Mouse (Mus musculus) cortical plate, adult 2 months (tissue): Measurements from ENCODE around the gene Ptprn2.

Experiments used
- CTCF ChIP-seq: fragments of 200-500 bp; IDR thresholded peaks from 2 replicates; pipeline ENCODE4 v1.5.1; 2011; ENCODE audit warnings: mild to moderate bottlenecking, control low read depth, low read length; ENCODE audit not compliant: insufficient read depth; ENCODE audit errors: extremely low read depth
- POLR2A ChIP-seq: fragments of 200-500 bp; IDR thresholded peaks from 2 replicates; pipeline ENCODE4 v1.6.1; 2011; ENCODE audit warnings: mild to moderate bottlenecking, low read length, control low read depth; ENCODE audit not compliant: insufficient read depth; ENCODE audit errors: extremely low read depth

DNA sequence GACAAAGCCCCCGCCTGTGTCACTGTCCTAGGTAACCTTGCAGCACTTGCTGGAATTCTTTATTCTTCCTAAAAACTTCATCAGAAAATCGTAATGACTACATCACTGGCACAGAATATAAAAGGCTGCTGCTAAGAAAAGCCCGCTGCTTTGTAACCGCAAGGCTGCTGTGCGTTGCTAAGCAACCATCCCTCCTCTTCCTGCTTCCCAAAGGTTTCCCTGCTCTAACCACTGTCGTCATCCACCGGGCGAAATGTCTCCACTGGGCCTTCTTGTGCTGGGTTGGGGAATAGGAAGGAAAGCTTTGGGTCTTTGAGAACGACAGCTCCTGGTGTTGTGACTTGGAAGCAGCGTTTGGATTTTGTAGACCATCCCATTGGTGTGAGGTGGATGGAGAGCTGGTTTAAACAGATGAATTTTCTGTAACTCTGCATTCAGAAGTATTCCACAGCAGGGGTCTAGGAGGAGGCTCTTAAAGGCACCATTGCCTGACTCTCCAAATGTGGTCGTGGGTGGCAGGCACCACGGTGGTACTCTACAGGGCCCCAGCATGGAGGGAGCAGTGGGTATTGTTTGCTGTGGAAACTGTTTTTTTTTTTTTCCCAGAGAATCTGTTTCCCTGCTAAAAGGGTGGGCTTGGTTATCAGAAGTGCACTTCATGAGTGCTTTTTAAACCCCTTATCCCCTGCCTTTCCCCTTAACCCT, 711.4 kb downstream of the Ptprn2 start:
- TF ChIP-seq CTCF (no peak), POLR2A (peak; percentile 55)
